Mouse (Mus musculus) stomach, adult 2 months (tissue): ENCODE data around the gene Olfr1156. TPM values are rescaled to one million over a fixed set of nuclear protein-coding genes. Genes with fewer than 3 reads are reported as not detected.

ENCODE experiments used
- polyA plus RNA-seq: library from polyadenylated mRNA; depleted of rRNA; stranded (reverse); fragments of >200 nt; gene quantifications from 2 replicates; pipeline ENCODE4 v1.2.3, GENCODE M21; 2012; rRNA removed

Olfr1156 gene
- not detected in 2 replicates for polyA plus RNA-seq

DNA sequence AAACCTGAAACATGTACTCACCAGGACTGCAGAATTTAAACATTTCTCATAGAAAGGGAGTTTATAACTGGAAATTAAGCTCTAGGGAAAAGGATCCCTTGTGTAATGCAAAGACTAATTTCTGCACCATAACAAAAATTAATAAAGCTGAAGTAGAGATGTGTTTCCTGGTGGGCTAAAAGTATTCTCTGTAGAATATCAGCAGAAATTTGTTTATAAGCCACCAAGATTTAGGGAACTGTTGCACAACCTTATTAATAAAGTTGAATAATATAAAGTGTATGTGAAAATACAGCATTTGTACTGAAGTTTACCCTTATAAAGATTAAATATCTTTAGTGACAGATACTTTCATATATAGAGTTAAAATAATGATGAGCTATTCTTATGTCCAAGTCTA lies at the start of gene Olfr1156:
TSS of gene Olfr1156 (minus strand) at position 101 of the 400 bp plus-strand sequence.

DNA sequence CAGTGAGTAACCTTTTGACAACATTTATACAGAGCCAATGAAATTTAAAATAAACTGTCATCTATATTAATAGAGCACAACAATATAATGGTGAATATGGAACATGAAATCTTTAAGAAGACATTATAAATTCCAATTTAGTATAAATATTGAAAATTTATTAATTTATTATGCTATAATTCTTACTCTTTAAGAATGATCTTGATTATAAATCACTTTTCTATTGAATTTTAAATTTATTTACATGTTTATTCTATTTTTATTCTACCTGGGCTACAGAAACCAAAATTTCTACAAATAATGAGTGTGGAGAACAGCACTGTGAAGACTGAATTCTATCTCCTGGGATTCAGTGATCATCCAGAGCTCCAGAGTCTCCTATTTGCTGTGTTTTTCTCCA lies 36.9 kb upstream of the Olfr1156 start, which contains the start of gene Olfr1158:
TSS of gene Olfr1158 (plus strand) at position 301 of the 400 bp plus-strand sequence.

DNA sequence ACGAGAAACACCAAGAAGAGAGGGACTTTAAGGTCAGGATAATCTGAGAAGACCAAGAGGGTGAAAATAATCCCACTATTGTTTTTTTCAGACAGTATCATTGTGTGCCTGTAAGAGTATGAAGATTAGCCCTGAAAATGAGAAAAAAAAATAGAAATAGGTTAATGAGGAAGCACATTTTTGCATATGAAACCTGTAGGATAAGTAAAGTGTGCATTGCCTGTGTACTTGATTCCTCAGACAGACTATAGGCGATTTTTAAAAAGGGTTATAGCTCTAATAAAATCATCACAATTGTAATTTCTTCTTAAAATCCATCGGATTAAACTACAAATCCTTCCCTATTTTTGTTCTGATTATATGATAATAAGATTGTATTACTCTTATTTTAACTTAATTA lies 21.7 kb upstream of the Olfr1156 start, which contains the start of gene Olfr74:
TSS of gene Olfr74 (minus strand) at position 101 of the 400 bp plus-strand sequence.

DNA sequence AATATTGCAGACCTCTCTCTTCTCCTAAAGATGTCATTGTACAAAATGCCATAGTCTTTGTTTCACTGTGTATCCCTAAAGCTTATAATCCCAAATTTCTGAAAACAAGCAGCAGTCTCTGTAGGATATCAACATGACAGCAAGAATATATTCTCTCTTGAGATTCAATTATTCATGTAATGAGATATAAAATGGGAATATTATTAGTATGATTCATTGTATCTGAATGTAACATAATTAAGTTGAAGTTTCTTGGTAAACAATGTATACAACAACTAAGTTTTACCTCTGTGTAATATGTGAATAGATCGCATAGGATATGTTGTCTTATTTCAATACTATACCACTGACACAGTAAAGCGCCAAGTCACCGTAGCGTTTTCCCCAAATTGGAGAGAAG lies 15.3 kb upstream of the Olfr1156 start, which contains the start of gene Olfr1157:
TSS of gene Olfr1157 (minus strand) at position 101 of the 400 bp plus-strand sequence.

DNA sequence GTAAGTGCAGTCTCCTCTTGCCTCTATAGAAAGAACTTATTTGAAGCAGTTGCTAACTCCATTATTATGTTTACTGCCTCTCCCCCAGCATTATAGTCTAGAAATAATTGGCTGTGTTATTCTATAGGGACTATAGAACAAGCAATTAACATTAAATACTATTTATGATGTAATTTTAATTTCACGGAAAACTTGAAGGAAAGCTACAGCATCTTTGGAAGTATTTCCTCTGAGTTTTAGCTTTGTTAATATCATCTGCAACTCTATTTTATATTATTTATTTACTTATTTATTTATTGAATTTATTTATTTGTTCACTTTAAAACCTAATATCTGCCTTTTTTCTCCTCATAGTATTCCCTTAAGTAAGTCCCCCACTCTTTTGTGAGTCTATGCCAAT lies 7.9 kb downstream of the Olfr1156 start, which contains the start of gene Olfr1155:
TSS of gene Olfr1155 (minus strand) at position 101 of the 400 bp plus-strand sequence.

DNA sequence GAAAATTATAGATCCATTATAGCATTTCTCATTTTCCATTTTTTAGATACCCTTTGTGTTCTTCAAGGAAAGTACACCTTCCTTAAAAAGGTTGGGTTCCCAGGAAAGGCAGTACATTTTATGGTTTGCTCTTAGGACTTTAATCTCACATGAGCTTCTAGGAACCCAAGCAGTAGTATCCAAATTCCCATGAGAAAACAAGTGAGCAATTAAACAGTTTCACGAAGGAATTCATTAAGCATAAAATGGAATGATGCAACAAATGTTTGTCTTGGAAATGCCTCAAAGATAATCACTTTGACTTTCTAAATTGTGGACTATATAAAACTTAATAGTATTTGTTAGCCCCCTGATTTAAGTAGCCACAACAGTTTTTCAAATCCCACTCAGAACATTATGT lies 47.8 kb downstream of the Olfr1156 start, which contains the start of gene Olfr1154:
TSS of gene Olfr1154 (minus strand) at position 101 of the 400 bp plus-strand sequence.

Other genes with a start within 250 kb of the Olfr1156 start
- not detected in 2 replicates for gene Olfr1137, start 239.9 kb downstream of the Olfr1156 start, polyA plus RNA-seq
- not detected in 2 replicates for gene Olfr1138, start 213.1 kb downstream of the Olfr1156 start, polyA plus RNA-seq
- gene Olfr1140, start 209.3 kb downstream of the Olfr1156 start, polyA plus RNA-seq = not detected in 2 replicates
- not detected in 2 replicates for gene Olfr1141, start 199.1 kb downstream of the Olfr1156 start, polyA plus RNA-seq
- not detected in 2 replicates for gene Olfr152, start 173.6 kb downstream of the Olfr1156 start, polyA plus RNA-seq
- not detected in 2 replicates for gene Olfr1143, start 152.5 kb downstream of the Olfr1156 start, polyA plus RNA-seq
- gene Olfr1145, start 143.3 kb downstream of the Olfr1156 start, polyA plus RNA-seq = not detected in 2 replicates
- not detected in 2 replicates for gene Olfr1148, start 122.6 kb downstream of the Olfr1156 start, polyA plus RNA-seq
- gene Olfr1150-ps1, start 109.1 kb downstream of the Olfr1156 start, polyA plus RNA-seq = not detected in 2 replicates
- gene Olfr1151, start 97.2 kb downstream of the Olfr1156 start, polyA plus RNA-seq = not detected in 2 replicates
- not detected in 2 replicates for gene Olfr1152, start 86.6 kb downstream of the Olfr1156 start, polyA plus RNA-seq
- not detected in 2 replicates for gene Olfr1153, start 58.1 kb downstream of the Olfr1156 start, polyA plus RNA-seq
- not detected in 2 replicates for gene Olfr1154, start 47.9 kb downstream of the Olfr1156 start, polyA plus RNA-seq
- gene Olfr1155, start 8.0 kb downstream of the Olfr1156 start, polyA plus RNA-seq = not detected in 2 replicates
- gene Olfr1157, start 15.2 kb upstream of the Olfr1156 start, polyA plus RNA-seq = not detected in 2 replicates
- gene Olfr74, start 21.6 kb upstream of the Olfr1156 start, polyA plus RNA-seq = not detected in 2 replicates
- not detected in 2 replicates for gene Olfr1158, start 37.0 kb upstream of the Olfr1156 start, polyA plus RNA-seq
- gene Olfr1160, start 55.2 kb upstream of the Olfr1156 start, polyA plus RNA-seq = not detected in 2 replicates
- not detected in 2 replicates for gene Olfr1161, start 69.7 kb upstream of the Olfr1156 start, polyA plus RNA-seq
- gene Olfr73, start 84.6 kb upstream of the Olfr1156 start, polyA plus RNA-seq = not detected in 2 replicates
- not detected in 2 replicates for gene Olfr1162, start 98.0 kb upstream of the Olfr1156 start, polyA plus RNA-seq
- gene Olfr1163, start 118.7 kb upstream of the Olfr1156 start, polyA plus RNA-seq = not detected in 2 replicates
- not detected in 2 replicates for gene Olfr1164, start 140.9 kb upstream of the Olfr1156 start, polyA plus RNA-seq
- gene Olfr1166, start 175.2 kb upstream of the Olfr1156 start, polyA plus RNA-seq = not detected in 2 replicates
- gene Olfr1167, start 202.1 kb upstream of the Olfr1156 start, polyA plus RNA-seq = not detected in 2 replicates
- not detected in 2 replicates for gene Olfr1168, start 228.8 kb upstream of the Olfr1156 start, polyA plus RNA-seq